Mouse (Mus musculus) liver, embryonic 15.5 days (tissue): ENCODE measurements around the gene Rxrb. TPM values are rescaled to one million over a fixed set of nuclear protein-coding genes. Genes with fewer than 3 reads are reported as not detected.

ENCODE experiments used
- ATAC-seq: fragments of 200-750 bp; cut with Nextera tagmentation; 2 replicates; pipeline ENCODE4 v1.8.0; 2017; ENCODE audit warnings: moderate number of reproducible peaks, mild to moderate bottlenecking, moderate library complexity; ENCODE audit not compliant: insufficient read depth
- H3K27ac ChIP-seq: fragments of 300-500 bp; sonication (generic); replicated peaks from 2 replicates; pipeline ENCODE4 v1.5.1; 2015; ENCODE audit warnings: mild to moderate bottlenecking, inconsistent platforms
- H3K27me3 ChIP-seq: fragments of 300-500 bp; sonication (generic); 2 replicates; pipeline ENCODE4 v1.6.1; 2015; ENCODE audit warnings: mild to moderate bottlenecking, inconsistent platforms
- H3K36me3 ChIP-seq: fragments of 300-500 bp; sonication (generic); replicated peaks from 2 replicates; pipeline ENCODE4 v1.6.1; 2015; ENCODE audit warnings: moderate library complexity, mild to moderate bottlenecking, inconsistent platforms
- H3K4me1 ChIP-seq: fragments of 300-500 bp; sonication (generic); replicated peaks from 2 replicates; pipeline ENCODE4 v1.6.1; 2015; ENCODE audit warnings: inconsistent platforms
- H3K4me2 ChIP-seq: fragments of 300-500 bp; sonication (generic); 2 replicates; pipeline ENCODE4 v1.6.1; 2015; ENCODE audit warnings: moderate library complexity, mild to moderate bottlenecking, inconsistent platforms
- H3K4me3 ChIP-seq: fragments of 300-500 bp; sonication (generic); replicated peaks from 2 replicates; pipeline ENCODE4 v1.5.1; 2015; ENCODE audit warnings: mild to moderate bottlenecking, inconsistent platforms
- H3K9ac ChIP-seq: fragments of 300-500 bp; sonication (generic); 2 replicates; pipeline ENCODE4 v1.6.1; 2015; ENCODE audit warnings: moderate library complexity, mild to moderate bottlenecking, inconsistent platforms
- H3K9me3 ChIP-seq: fragments of 300-500 bp; sonication (generic); replicated peaks from 2 replicates; pipeline ENCODE4 v1.6.1; 2016; ENCODE audit warnings: inconsistent platforms
- WGBS: fragments of 180-500 bp; shearing (Covaris S2); methylation state at CpG from one replicate; pipeline ENCODE4 v1.1.7; 2015; ENCODE audit warnings: mixed read lengths; ENCODE audit not compliant: insufficient replicate concordance; 5-methylcytosine and 5-hydroxymethylcytosine counted together
- polyA plus RNA-seq: library from polyadenylated mRNA; unstranded; fragments of >200 nt; fragmentation: Nextera tagmentation; extraction: Ambion mirVana; gene quantifications from 2 replicates; pipeline ENCODE4 v1.2.1, GENCODE M21; 2015

Gene Rxrb
- polyA plus RNA-seq, 1 experiment from 2014 or later, result 16.7 TPM

- ATAC-seq, result no peak
These were observed 1.2 kb downstream of the Rxrb start for GRCm38 (mm10) chr17:34032806-34033205.

GRCm38 (mm10) chr17:34033441-34033840 is 1.8 kb downstream of the Rxrb start:
- no peak for ATAC-seq
- Histone ChIP-seq H3K27me3 (peaks cover 8% of the 10 kb centered on the region), H3K27ac (peak overlapping the region; percentile 97), H3K9ac (peak overlapping the region; percentile 96; the same call in 1 of the 2 replicates), H3K4me2 (peak overlapping the region; percentile 93), H3K4me1 (peaks cover 55% of the 10 kb centered on the region), H3K9me3 (no peaks in the 10 kb centered on the region), H3K36me3 (peaks cover 53% of the 10 kb centered on the region), H3K4me3 (peak overlapping the region; percentile 98)
- 79% methylated on average over 9 of the region's 9 CpGs for WGBS

More at GRCm38 (mm10) chr17:34032806-34033205, 1.2 kb downstream of the Rxrb start:
- H3K27me3 ChIP-seq, result 0 out of 2 replicates have a peak, but pooled peaks cover 2% of the 10 kb centered on the region
- H3K4me2 ChIP-seq, result peak overlapping the region; percentile 93
- H3K9ac ChIP-seq, result peak overlapping the region; percentile 96
- H3K4me3 ChIP-seq, result peak overlapping the region; percentile 98
- peak overlapping the region; percentile 97 for H3K27ac ChIP-seq
- H3K36me3 ChIP-seq, result peaks cover 54% of the 10 kb centered on the region
- H3K4me1 ChIP-seq, result peaks cover 55% of the 10 kb centered on the region
- no peaks in the 10 kb centered on the region for H3K9me3 ChIP-seq
- 14% methylated on average over 9 of the region's 9 CpGs for WGBS

- no peak overlapping the region for H3K27ac ChIP-seq
- 65% methylated on average over 10 of the region's 10 CpGs for WGBS
- no peak overlapping the region for H3K9ac ChIP-seq
- H3K4me3 ChIP-seq, result no peak overlapping the region
- peaks cover 55% of the 10 kb centered on the region for H3K4me1 ChIP-seq
- ATAC-seq, result no peak
- peaks cover 14% of the 10 kb centered on the region for H3K27me3 ChIP-seq
- no peak overlapping the region for H3K4me2 ChIP-seq
- H3K9me3 ChIP-seq, result no peaks in the 10 kb centered on the region
- H3K36me3 ChIP-seq, result peaks cover 47% of the 10 kb centered on the region
These were observed 2.5 kb downstream of the Rxrb start for GRCm38 (mm10) chr17:34034064-34034463.

DNA sequence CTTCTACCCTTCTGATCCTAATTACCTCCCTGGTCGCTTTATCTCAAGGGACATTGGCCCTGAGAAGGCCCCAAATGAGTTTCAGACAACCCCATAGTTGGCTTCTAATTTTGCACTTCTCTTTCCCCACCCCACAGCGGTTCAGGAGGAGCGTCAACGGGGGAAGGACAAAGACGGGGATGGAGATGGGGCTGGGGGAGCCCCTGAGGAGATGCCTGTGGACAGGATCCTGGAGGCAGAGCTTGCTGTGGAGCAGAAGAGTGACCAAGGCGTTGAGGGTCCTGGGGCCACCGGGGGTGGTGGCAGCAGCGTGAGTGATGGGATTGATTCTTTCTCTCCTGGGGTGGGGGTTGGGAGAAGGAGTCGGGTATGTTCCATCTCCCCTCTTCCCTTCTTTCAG is 3.9 kb downstream of the Rxrb start:
- WGBS, result 84% methylated on average over 9 of the region's 9 CpGs
- Histone ChIP-seq H3K27ac (no peak overlapping the region), H3K4me1 (peaks cover 42% of the 10 kb centered on the region), H3K9me3 (no peaks in the 10 kb centered on the region), H3K27me3 (peaks cover 27% of the 10 kb centered on the region), H3K4me2 (no peak overlapping the region), H3K4me3 (no peak overlapping the region), H3K36me3 (peaks cover 33% of the 10 kb centered on the region), H3K9ac (no peak overlapping the region)
- ATAC-seq, result no peak

DNA sequence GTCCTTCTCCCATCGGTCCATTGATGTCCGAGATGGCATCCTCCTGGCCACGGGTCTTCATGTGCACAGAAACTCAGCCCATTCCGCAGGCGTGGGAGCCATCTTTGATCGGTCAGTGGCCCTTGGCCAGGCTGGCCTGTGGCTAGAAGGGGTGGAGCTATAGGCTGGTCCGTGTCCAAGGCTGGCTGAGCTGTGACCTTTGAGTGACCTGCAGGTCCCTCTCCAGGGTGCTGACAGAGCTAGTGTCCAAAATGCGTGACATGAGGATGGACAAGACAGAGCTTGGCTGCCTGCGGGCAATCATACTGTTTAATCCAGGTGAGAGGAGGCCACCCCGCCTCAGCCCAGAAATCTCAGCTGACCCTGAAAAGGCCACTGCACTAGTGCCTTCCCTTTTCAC is 5.0 kb downstream of the Rxrb start:
- H3K27ac ChIP-seq, result no peak overlapping the region
- ATAC-seq, result no peak
- H3K36me3 ChIP-seq, result peaks cover 33% of the 10 kb centered on the region
- WGBS, result 79% methylated on average over 10 of the region's 10 CpGs
- no peaks in the 10 kb centered on the region for H3K9me3 ChIP-seq
- H3K27me3 ChIP-seq, result peaks cover 38% of the 10 kb centered on the region
- H3K9ac ChIP-seq, result no peak overlapping the region
- H3K4me2 ChIP-seq, result no peak overlapping the region
- H3K4me1 ChIP-seq, result peaks cover 37% of the 10 kb centered on the region
- H3K4me3 ChIP-seq, result no peak overlapping the region

DNA sequence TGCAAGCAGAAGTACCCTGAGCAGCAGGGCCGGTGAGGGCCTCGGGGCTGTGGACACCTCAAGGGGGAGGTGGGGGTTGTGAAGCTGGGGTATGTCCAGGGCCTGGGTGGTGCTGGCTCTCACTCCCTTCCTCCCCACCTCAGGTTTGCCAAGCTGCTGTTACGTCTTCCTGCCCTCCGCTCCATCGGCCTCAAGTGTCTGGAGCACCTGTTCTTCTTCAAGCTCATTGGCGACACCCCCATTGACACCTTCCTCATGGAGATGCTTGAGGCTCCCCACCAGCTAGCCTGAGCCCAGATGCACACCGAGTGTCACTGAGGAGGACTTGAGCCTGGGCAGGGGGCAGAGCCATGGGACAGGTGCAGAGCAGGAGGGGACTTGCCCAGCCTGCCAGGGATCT is 5.6 kb downstream of the Rxrb start:
- 80% methylated on average over 7 of the region's 7 CpGs for WGBS
- peaks cover 33% of the 10 kb centered on the region for H3K36me3 ChIP-seq
- H3K27ac ChIP-seq, result no peak overlapping the region
- H3K4me2 ChIP-seq, result no peak overlapping the region
- no peaks in the 10 kb centered on the region for H3K9me3 ChIP-seq
- no peak for ATAC-seq
- H3K9ac ChIP-seq, result no peak overlapping the region
- peaks cover 36% of the 10 kb centered on the region for H3K4me1 ChIP-seq
- no peak overlapping the region for H3K4me3 ChIP-seq
- H3K27me3 ChIP-seq, result peaks cover 44% of the 10 kb centered on the region

GRCm38 (mm10) chr17:34038440-34038839 is 6.8 kb downstream of the Rxrb start:
- ATAC-seq, result no peak

DNA sequence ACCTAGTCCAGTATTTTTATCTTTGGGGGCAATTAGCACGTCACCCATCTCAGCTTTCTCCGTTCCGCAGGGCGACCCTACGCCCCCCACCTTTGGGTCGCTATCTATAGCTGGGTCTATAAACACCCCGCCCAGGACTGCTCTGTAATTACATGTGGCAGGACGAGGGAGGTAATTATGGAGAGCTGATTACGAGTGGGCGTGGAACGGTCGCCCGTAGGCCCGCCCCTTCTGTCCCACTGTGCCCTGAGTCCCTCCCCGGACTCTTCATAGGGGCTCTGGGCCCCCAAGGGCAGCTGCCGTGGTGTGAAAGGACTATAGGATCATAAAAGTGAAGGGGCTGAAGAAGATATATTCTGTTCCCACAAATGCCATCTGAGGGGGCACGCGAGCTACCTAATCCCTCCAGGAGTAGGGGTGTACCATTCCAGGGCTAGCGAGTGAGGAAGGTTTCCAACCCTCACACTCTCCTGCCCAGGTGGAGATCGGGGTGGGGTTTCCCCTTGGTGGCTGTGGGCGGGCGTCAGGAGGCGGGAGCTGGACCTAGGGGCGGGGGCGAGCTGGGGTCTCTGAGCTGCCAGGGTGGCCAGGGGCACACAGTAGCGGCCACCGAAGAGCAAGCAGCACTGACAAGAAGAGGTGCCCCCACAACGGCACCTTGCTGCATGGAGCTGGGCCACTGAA is 7.4 kb downstream of the Rxrb start, which contains the start of gene Col11a2:
TSS of gene Col11a2 (plus strand) at position 560 of the 684 bp plus-strand sequence.
- Histone ChIP-seq H3K9me3 (no peaks in the 10 kb centered on the region), H3K4me2 (peak within 1 kb of the TSS; percentile 37), H3K36me3 (peaks cover 33% of the 10 kb centered on the region), H3K4me3 (no peak within 1 kb of the TSS), H3K27ac (no peak within 1 kb of the TSS), H3K4me1 (peaks cover 18% of the 10 kb centered on the region), H3K9ac (no peak within 1 kb of the TSS), H3K27me3 (peaks cover 48% of the 10 kb centered on the region)
- WGBS, result 11% methylated on average over 28 of the region's 28 CpGs
- ATAC-seq, result no peak

More at GRCm38 (mm10) chr17:34038440-34038839, 6.8 kb downstream of the Rxrb start:
- Histone ChIP-seq H3K4me3 (no peak overlapping the region), H3K36me3 (peaks cover 33% of the 10 kb centered on the region), H3K27me3 (peaks cover 48% of the 10 kb centered on the region), H3K4me1 (peaks cover 24% of the 10 kb centered on the region), H3K9ac (no peak overlapping the region), H3K9me3 (no peaks in the 10 kb centered on the region), H3K27ac (no peak overlapping the region), H3K4me2 (peak overlapping the region; percentile 37)
- 21% methylated on average over 21 of the region's 21 CpGs for WGBS

DNA sequence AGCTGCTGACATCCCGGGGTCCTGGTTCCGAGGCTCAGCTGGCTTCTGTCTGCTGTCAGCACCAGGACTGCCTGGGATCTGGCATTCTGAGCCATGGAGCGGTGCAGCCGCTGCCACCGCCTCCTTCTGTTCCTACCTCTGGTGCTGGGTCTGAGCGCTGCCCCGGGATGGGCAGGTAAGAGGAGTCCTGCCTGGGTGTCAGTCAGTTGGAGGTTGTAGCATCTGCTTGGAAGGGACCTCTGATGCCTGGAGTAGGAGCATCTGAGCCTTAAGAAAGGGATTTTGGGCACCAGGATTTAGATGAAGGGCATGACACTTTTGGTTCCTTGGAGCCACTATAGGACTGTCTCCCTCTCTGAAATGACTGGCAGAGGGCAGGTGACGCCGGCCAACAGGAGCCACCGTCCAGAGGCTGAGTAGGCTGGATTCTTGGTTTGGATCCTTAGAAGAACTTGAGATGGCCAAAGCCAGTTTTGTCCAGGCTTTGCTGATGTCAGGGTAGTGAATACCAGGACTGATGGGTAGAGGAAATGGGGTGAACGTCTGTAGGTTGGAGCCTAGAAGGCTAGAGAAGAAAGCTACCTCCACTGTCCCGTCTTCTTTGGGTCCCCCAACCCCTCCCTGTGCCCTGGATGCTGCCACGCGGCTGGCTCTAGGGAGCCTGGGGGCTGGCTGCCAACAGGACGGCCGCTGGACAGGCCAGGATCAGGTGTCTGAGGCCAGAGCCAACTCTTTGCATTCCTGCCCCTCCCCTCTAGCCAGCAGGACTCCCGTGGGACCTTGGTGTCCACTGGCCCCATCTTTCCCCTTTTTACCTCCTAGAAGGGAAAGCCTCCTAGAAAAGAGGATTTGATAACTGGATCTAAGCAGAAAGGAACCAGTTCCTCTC is 8.2 kb downstream of the Rxrb start:
- H3K27ac ChIP-seq, result no peak overlapping the region
- ATAC-seq, result no peak
- H3K4me3 ChIP-seq, result no peak overlapping the region
- no peak overlapping the region for H3K9ac ChIP-seq
- H3K9me3 ChIP-seq, result no peaks in the 10 kb centered on the region
- peaks cover 27% of the 10 kb centered on the region for H3K36me3 ChIP-seq
- WGBS, result 35% methylated on average over 17 of the region's 17 CpGs
- H3K27me3 ChIP-seq, result peaks cover 48% of the 10 kb centered on the region
- no peak overlapping the region for H3K4me2 ChIP-seq
- peaks cover 17% of the 10 kb centered on the region for H3K4me1 ChIP-seq

DNA sequence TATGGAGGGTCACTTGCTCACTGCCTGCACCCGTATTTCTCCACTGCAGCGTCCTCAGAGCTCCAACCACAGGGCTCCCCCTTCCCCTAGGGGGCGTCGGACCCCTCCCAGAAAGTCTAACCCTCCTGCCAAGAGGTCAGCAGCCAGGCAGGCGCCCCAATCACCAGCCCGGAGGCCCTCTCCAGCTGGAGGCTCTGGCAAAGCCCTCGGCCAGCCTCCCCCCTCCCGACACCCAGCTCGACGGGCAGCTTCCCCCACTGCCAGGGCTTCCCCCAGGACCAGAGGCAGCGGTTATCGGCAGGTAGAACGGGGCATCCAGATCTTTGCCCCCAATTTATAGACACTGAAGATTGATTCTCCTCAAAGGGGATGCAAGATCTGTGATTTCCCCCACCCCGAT is 14.3 kb downstream of the Rxrb start:
- Histone ChIP-seq H3K9ac (no peak overlapping the region), H3K27ac (no peak overlapping the region), H3K4me1 (no peaks in the 10 kb centered on the region), H3K9me3 (no peaks in the 10 kb centered on the region), H3K36me3 (no peaks in the 10 kb centered on the region), H3K4me3 (no peak overlapping the region), H3K27me3 (peaks cover 17% of the 10 kb centered on the region; the same call in 1 of the 2 replicates), H3K4me2 (no peak overlapping the region)
- ATAC-seq, result no peak
- 71% methylated on average over 14 of the region's 14 CpGs for WGBS

- no peak overlapping the region for H3K4me2 ChIP-seq
- ATAC-seq, result no peak
- no peaks in the 10 kb centered on the region for H3K36me3 ChIP-seq
- H3K27me3 ChIP-seq, result peaks cover 1% of the 10 kb centered on the region; the same call in 1 of the 2 replicates
- 45% methylated on average over 5 of the region's 5 CpGs for WGBS
- H3K4me3 ChIP-seq, result no peak overlapping the region
- H3K9ac ChIP-seq, result no peak overlapping the region
- H3K27ac ChIP-seq, result no peak overlapping the region
- H3K4me1 ChIP-seq, result no peaks in the 10 kb centered on the region
- H3K9me3 ChIP-seq, result no peaks in the 10 kb centered on the region
These were observed 15.9 kb downstream of the Rxrb start for GRCm38 (mm10) chr17:34047404-34048050.
